Mouse (Mus musculus) megakaryocyte, embryonic 14.5 days (primary cell): ENCODE results near the gene Spib. TPM values are rescaled to one million over a fixed set of nuclear protein-coding genes. Genes with fewer than 3 reads are reported as not detected.
A peak's percentile ranks its signal among the peaks of the same experiment; 100 is the strongest.

Experiments
- H3K27me3 ChIP-seq: replicated peaks from 2 replicates; pipeline ENCODE3; 2012; ENCODE audit warnings: inconsistent platforms
- H3K36me3 ChIP-seq: replicated peaks from 2 replicates; pipeline ENCODE3; 2012; ENCODE audit warnings: low read length, inconsistent platforms, mixed read lengths
- H3K4me1 ChIP-seq: 2 replicates; pipeline ENCODE4 v1.6.1; 2012; ENCODE audit warnings: inconsistent platforms
- H3K4me3 ChIP-seq: replicated peaks from 2 replicates; pipeline ENCODE3; 2012; ENCODE audit warnings: moderate library complexity, mild to moderate bottlenecking, inconsistent platforms
- H3K9me3 ChIP-seq: 2 replicates; pipeline ENCODE4 v1.6.1; 2012; ENCODE audit warnings: inconsistent platforms
- FLI1 ChIP-seq: IDR thresholded peaks from 2 replicates; pipeline ENCODE4 v1.6.1; 2012; ENCODE audit warnings: low read length, inconsistent platforms, mixed read lengths
- GATA1 ChIP-seq: IDR thresholded peaks from 3 replicates; pipeline ENCODE4 v1.6.1; 2012; ENCODE audit warnings: mixed read lengths, low read length, inconsistent platforms, borderline replicate concordance
- polyA plus RNA-seq: library from polyadenylated mRNA; stranded (reverse); fragments of >175 nt; gene quantifications from 2 replicates; pipeline ENCODE4 v1.2.3, GENCODE M21; 2012; ENCODE audit warnings: low replicate concordance; ENCODE audit not compliant: insufficient read depth

Gene Spib
- polyA plus RNA-seq, 1 experiment = 0.64 TPM

- Histone ChIP-seq H3K9me3 (no peaks in the 10 kb centered on the region), H3K4me3 (no peak overlapping the region), H3K4me1 (peaks cover 36% of the 10 kb centered on the region), H3K36me3 (peaks cover 26% of the 10 kb centered on the region), H3K27me3 (peaks cover 51% of the 10 kb centered on the region)
- TF ChIP-seq FLI1 = no peak
Observed at GRCm38 (mm10) chr7:44529518-44529917, 2.4 kb downstream of the Spib start.

GRCm38 (mm10) chr7:44527483-44528398 lies 4.1 kb downstream of the Spib start:
- no peaks in the 10 kb centered on the region for H3K9me3 ChIP-seq
- peak overlapping the region; percentile 93 for H3K4me3 ChIP-seq
- TF ChIP-seq GATA1 (no peak), FLI1 (no peak)
- peaks cover 69% of the 10 kb centered on the region for H3K27me3 ChIP-seq
- peaks cover 33% of the 10 kb centered on the region for H3K4me1 ChIP-seq
- H3K36me3 ChIP-seq = peaks cover 8% of the 10 kb centered on the region

GRCm38 (mm10) chr7:44526414-44527154 lies 5.3 kb downstream of the Spib start:
- peaks cover 79% of the 10 kb centered on the region for H3K27me3 ChIP-seq
- H3K4me3 ChIP-seq = no peak overlapping the region
- TF ChIP-seq GATA1 (no peak), FLI1 (no peak)
- no peaks in the 10 kb centered on the region for H3K9me3 ChIP-seq
- H3K4me1 ChIP-seq = peaks cover 34% of the 10 kb centered on the region
- no peaks in the 10 kb centered on the region for H3K36me3 ChIP-seq

- Histone ChIP-seq H3K4me1 (peaks cover 31% of the 10 kb centered on the region), H3K27me3 (peaks cover 88% of the 10 kb centered on the region), H3K9me3 (no peaks in the 10 kb centered on the region), H3K36me3 (no peaks in the 10 kb centered on the region), H3K4me3 (no peak overlapping the region)
- no peak for TF ChIP-seq GATA1
Observed at GRCm38 (mm10) chr7:44525126-44525832, 6.6 kb downstream of the Spib start.

GRCm38 (mm10) chr7:44524502-44524901 lies 7.4 kb downstream of the Spib start, which contains the start of gene Mybpc2:
Gene Mybpc2 (minus strand): TSS chr7:44524656.
- Histone ChIP-seq H3K4me3 (no peak within 1 kb of the TSS), H3K27me3 (peaks cover 82% of the 10 kb centered on the region), H3K4me1 (peaks cover 31% of the 10 kb centered on the region), H3K36me3 (no peaks in the 10 kb centered on the region), H3K9me3 (peaks cover under 1% of the 10 kb centered on the region; the same call in 1 of the 2 replicates)
- TF ChIP-seq GATA1 (no peak), FLI1 (no peak)

DNA sequence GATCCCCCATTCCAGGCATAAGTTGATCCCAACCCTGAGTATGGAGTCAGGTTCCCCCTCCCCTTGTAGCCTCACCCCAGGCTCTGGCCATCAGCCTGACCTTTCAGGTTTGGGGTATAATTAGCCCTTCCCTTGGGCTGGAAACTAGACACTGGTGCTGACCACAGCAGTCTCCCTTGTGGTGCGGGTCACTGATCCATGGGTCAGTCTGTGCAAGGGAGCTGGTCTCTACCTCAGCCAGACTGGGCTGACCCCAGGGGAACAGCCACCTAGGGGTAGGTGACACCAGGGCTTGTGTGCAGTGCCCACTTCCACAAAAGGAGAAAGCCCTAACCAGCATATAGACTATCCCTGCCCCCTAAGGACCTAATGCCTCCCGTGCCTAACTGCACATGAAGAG lies 8.8 kb downstream of the Spib start:
- Histone ChIP-seq H3K4me1 (peaks cover 24% of the 10 kb centered on the region), H3K36me3 (no peaks in the 10 kb centered on the region), H3K27me3 (peaks cover 80% of the 10 kb centered on the region), H3K4me3 (no peak overlapping the region), H3K9me3 (peaks cover 5% of the 10 kb centered on the region; the same call in 1 of the 2 replicates)
- TF ChIP-seq GATA1 (no peak), FLI1 (no peak)

- Histone ChIP-seq H3K4me3 (peak overlapping the region; percentile 82), H3K4me1 (peaks cover 11% of the 10 kb centered on the region), H3K9me3 (peaks cover 5% of the 10 kb centered on the region; the same call in 1 of the 2 replicates), H3K27me3 (peaks cover 83% of the 10 kb centered on the region), H3K36me3 (no peaks in the 10 kb centered on the region)
- TF ChIP-seq GATA1 (no peak), FLI1 (no peak)
Observed at GRCm38 (mm10) chr7:44521710-44522109, 10.2 kb downstream of the Spib start.

- Histone ChIP-seq H3K9me3 (peaks cover 5% of the 10 kb centered on the region; the same call in 1 of the 2 replicates), H3K36me3 (no peaks in the 10 kb centered on the region), H3K4me1 (peaks cover 11% of the 10 kb centered on the region), H3K4me3 (no peak overlapping the region), H3K27me3 (peaks cover 84% of the 10 kb centered on the region)
- no peak for TF ChIP-seq GATA1
- TF ChIP-seq FLI1 = no peak
Observed at GRCm38 (mm10) chr7:44520990-44521389, 10.9 kb downstream of the Spib start.

- no peak overlapping the region for H3K4me3 ChIP-seq
- peaks cover 84% of the 10 kb centered on the region for H3K27me3 ChIP-seq
- H3K4me1 ChIP-seq = peaks cover 15% of the 10 kb centered on the region
- H3K36me3 ChIP-seq = no peaks in the 10 kb centered on the region
- TF ChIP-seq FLI1 = no peak
- TF ChIP-seq GATA1 = no peak
- peaks cover 8% of the 10 kb centered on the region; the same call in 1 of the 2 replicates for H3K9me3 ChIP-seq
Observed at GRCm38 (mm10) chr7:44519240-44519913, 12.5 kb downstream of the Spib start.
